Mouse (Mus musculus) heart, embryonic 14.5 days (tissue): ENCODE results near the gene Esrrg. TPM values are rescaled to one million over a fixed set of nuclear protein-coding genes. Genes with fewer than 3 reads are reported as not detected.
A peak's percentile ranks its signal among the peaks of the same experiment; 100 is the strongest.

Experiments used
- ATAC-seq: fragments of 200-750 bp; cut with Nextera tagmentation; 2 replicates; pipeline ENCODE4 v1.8.0; 2017; ENCODE audit warnings: low read depth, moderate TSS enrichment; ENCODE audit not compliant: insufficient number of reproducible peaks, insufficient read depth, low FRiP score
- H3K27ac ChIP-seq, 2 experiments: fragments of 200-500 bp in 1 of 2; fragments of 300-500 bp in 1 of 2; sonication (generic) in 1 of 2; replicated peaks in 1 of 2; 2 replicates each; pipeline ENCODE4 v1.5.1; 2012 to 2014; ENCODE audit warnings: low read depth in 2 of 2, low read length in 2 of 2, control low read depth in 1 of 2, mild to moderate bottlenecking in 1 of 2, mixed read lengths in 1 of 2; ENCODE audit not compliant: control insufficient read depth in 1 of 2, insufficient read depth in 1 of 2
- H3K27me3 ChIP-seq: fragments of 300-500 bp; sonication (generic); 2 replicates; pipeline ENCODE4 v1.6.1; 2014; ENCODE audit warnings: mild to moderate bottlenecking, low read length, control low read depth; ENCODE audit not compliant: control insufficient read depth, insufficient read depth
- H3K36me3 ChIP-seq: fragments of 300-500 bp; sonication (generic); 2 replicates; pipeline ENCODE4 v1.6.1; 2014; ENCODE audit warnings: mild to moderate bottlenecking, control low read depth, low read length, mixed read lengths; ENCODE audit not compliant: control insufficient read depth, insufficient read depth
- H3K4me1 ChIP-seq, 2 experiments: fragments of 200-500 bp in 1 of 2; fragments of 300-500 bp in 1 of 2; sonication (generic) in 1 of 2; 2 replicates each; pipeline ENCODE4 v1.6.1; 2012 to 2014; ENCODE audit warnings: low read length in 2 of 2, control low read depth in 1 of 2, mixed read lengths in 1 of 2; ENCODE audit not compliant: control insufficient read depth in 2 of 2, insufficient read depth in 2 of 2
- H3K4me2 ChIP-seq: fragments of 300-500 bp; sonication (generic); 2 replicates; pipeline ENCODE4 v1.6.1; 2014; ENCODE audit warnings: mild to moderate bottlenecking, low read length
- H3K4me3 ChIP-seq, 2 experiments: fragments of 200-500 bp in 1 of 2; fragments of 300-500 bp in 1 of 2; sonication (generic) in 1 of 2; 2 replicates each; pipeline ENCODE4 v1.5.1; 2012 to 2014; ENCODE audit warnings: low read length in 2 of 2, mild to moderate bottlenecking in 2 of 2, control low read depth in 1 of 2, low read depth in 1 of 2, moderate library complexity in 1 of 2; ENCODE audit not compliant: control insufficient read depth in 1 of 2, insufficient read depth in 1 of 2
- H3K9ac ChIP-seq: fragments of 300-500 bp; sonication (generic); 2 replicates; pipeline ENCODE4 v1.6.1; 2014; ENCODE audit warnings: mild to moderate bottlenecking, low read length
- H3K9me3 ChIP-seq: fragments of 300-500 bp; sonication (generic); 2 replicates; pipeline ENCODE4 v1.6.1; 2016; ENCODE audit warnings: low read length, control low read depth; ENCODE audit not compliant: control insufficient read depth
- WGBS: fragments of 180-500 bp; shearing (Covaris S2); extraction: QIAGEN DNeasy Blood & Tissue Kit; methylation state at CpG from one replicate; pipeline ENCODE4 v1.1.7; 2014; 5-methylcytosine and 5-hydroxymethylcytosine counted together
- polyA plus RNA-seq: library from polyadenylated mRNA; unstranded; fragments of >200 nt; fragmentation: Nextera tagmentation; extraction: Ambion mirVana; gene quantifications from 2 replicates; pipeline ENCODE4 v1.2.1, GENCODE M21; 2014

The Esrrg gene
- polyA plus RNA-seq, 1 experiment from 2014 or later = 31.2 TPM

DNA sequence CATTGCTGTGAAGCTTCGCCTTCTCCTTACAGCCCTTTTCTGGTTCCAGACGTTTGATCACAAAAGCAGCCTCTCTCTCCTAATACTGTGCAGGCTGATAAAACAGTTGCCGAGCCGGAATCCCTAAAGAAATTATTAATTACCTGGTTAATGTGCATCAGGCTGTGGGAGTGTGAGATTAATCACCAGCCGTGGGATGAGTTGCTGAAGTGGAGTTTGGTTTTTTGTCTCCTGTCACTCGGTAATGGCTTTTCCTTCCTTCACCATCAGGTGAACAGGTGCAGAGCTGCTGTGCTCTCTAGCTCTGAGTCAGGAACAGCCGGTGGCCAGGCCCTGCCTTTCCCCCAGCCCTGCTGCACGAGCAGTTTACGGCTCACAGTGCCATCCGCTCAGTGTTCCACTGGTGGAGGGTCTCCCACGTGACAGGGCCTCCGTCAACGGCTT is 212.8 kb downstream of the Esrrg start:
- Histone ChIP-seq H3K9ac (no peak overlapping the region), H3K4me1 (peaks cover 2 to 9% of the 10 kb centered on the region in 2 experiments; a peak in 2 of 4 replicates), H3K4me2 (no peak overlapping the region), H3K9me3 (no peaks in the 10 kb centered on the region), H3K27ac (no peak overlapping the region), H3K36me3 (no peaks in the 10 kb centered on the region), H3K4me3 (no peak overlapping the region), H3K27me3 (no peaks in the 10 kb centered on the region)
- WGBS = 73% methylated on average over 13 of the region's 13 CpGs
- ATAC-seq = no peak

DNA sequence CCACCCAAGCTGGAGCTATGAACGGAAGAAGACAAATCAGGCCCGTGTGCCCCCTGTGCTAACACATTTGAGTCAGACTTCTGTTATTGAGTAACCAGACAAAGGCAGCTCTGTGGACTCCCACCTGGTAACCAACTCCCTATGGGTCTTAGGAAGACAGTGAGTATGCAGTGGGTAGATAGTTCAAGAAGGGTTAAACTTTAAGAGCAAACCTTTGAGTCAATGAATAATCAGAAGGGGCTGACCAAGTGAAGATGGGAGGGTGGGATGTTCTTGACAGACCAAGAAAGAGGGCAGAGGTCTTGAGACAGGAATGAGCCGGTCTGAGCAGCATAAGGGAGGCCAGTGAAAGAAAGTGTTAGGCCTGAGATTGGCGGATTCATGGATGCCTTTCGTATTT is 214.8 kb downstream of the Esrrg start:
- no peak for ATAC-seq
- Histone ChIP-seq H3K27ac (no peak overlapping the region), H3K27me3 (no peaks in the 10 kb centered on the region), H3K4me2 (no peak overlapping the region), H3K9me3 (no peaks in the 10 kb centered on the region), H3K9ac (no peak overlapping the region), H3K4me1 (peaks cover 5 to 20% of the 10 kb centered on the region in 2 experiments), H3K36me3 (no peaks in the 10 kb centered on the region), H3K4me3 (no peak overlapping the region)
- WGBS = 81% methylated on average over 5 of the region's 5 CpGs

- Histone ChIP-seq H3K27me3 (no peaks in the 10 kb centered on the region), H3K4me3 (no peak overlapping the region), H3K4me2 (no peak overlapping the region), H3K36me3 (no peaks in the 10 kb centered on the region), H3K27ac (peak overlapping the region; percentile 45 to 46; a peak in 3 of 4 replicates), H3K9me3 (no peaks in the 10 kb centered on the region), H3K9ac (no peak overlapping the region), H3K4me1 (peaks cover 5 to 20% of the 10 kb centered on the region in 2 experiments)
- ATAC-seq = no peak
- 72% methylated on average over 9 of the region's 9 CpGs for WGBS
These were observed 217.0 kb downstream of the Esrrg start for GRCm38 (mm10) chr1:187825421-187826097.

DNA sequence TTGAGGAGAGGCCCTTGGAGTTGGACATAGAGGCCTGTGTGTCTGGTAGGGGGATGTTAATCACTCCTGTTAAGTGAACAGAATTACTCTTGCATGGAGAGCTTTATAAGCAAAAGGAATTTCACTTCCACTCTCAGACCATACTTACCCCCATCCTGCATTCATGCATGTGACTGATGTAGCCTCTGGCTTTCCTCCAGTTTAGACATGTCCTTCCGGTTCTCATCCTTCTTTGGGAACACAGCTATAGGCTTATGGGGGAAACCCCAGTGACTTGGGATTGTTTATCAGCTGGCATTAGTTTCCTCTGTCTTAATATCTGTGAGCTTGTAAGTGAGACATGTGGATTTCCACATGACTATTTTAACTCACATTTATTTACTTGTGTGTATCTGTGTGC is 217.5 kb downstream of the Esrrg start:
- Histone ChIP-seq H3K27ac (peak overlapping the region; percentile 45 to 46; a peak in 3 of 4 replicates), H3K4me1 (peaks cover 5 to 20% of the 10 kb centered on the region in 2 experiments), H3K9me3 (no peaks in the 10 kb centered on the region), H3K4me2 (no peak overlapping the region), H3K27me3 (no peaks in the 10 kb centered on the region), H3K36me3 (no peaks in the 10 kb centered on the region), H3K9ac (no peak overlapping the region), H3K4me3 (no peak overlapping the region)
- WGBS = 20% methylated on average over 1 of the region's 1 CpGs
- ATAC-seq = no peak

DNA sequence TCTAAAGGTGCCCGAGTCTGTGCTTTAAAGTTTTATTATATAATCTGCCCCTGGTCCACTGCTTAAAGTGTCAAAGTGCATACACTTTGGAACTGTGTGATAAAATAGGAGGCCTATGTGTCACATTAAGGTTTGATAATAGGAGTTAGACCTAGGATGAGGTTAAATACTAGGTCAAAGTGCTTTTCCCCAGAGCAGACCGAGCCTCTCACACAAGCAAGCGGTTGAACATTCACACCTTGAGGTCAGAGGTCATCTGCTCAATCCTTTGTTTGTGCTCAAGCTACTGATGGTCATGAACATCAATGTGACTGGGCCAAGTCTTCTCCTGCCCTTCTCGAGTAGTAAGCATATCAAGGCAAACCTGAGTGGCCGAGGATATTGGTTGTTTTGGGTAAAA is 218.3 kb downstream of the Esrrg start:
- no peak overlapping the region for H3K4me3 ChIP-seq
- H3K9me3 ChIP-seq = no peaks in the 10 kb centered on the region
- no peak overlapping the region for H3K9ac ChIP-seq
- H3K4me2 ChIP-seq = no peak overlapping the region
- peaks cover 5 to 20% of the 10 kb centered on the region in 2 experiments for H3K4me1 ChIP-seq
- H3K36me3 ChIP-seq = no peaks in the 10 kb centered on the region
- H3K27ac ChIP-seq = no peak overlapping the region
- H3K27me3 ChIP-seq = no peaks in the 10 kb centered on the region
- WGBS = 79% methylated on average over 5 of the region's 5 CpGs
- ATAC-seq = no peak

DNA sequence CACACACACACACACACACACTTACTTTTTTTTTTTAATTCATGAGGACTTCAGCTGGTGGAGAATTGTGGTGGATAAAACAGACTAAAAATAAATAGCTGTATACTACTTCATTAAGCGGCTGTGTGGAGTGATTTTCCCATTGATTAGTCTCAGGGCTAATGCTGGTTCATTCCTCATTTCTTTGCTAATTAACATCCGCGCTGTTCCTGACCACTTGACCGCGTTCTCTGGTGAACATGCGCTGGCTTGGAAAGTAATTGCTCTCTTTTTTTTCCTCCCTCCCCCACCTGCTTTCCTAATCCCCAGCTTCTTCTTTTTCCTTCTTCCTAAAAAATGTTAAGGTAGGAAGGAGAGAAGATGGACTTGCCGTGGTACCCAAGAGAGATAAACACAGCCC is 222.3 kb downstream of the Esrrg start:
- H3K27me3 ChIP-seq = no peaks in the 10 kb centered on the region
- H3K4me1 ChIP-seq = peaks cover 5 to 25% of the 10 kb centered on the region in 2 experiments
- no peak for ATAC-seq
- H3K4me2 ChIP-seq = no peak overlapping the region
- H3K9ac ChIP-seq = no peak overlapping the region
- H3K36me3 ChIP-seq = no peaks in the 10 kb centered on the region
- H3K9me3 ChIP-seq = peaks cover 3% of the 10 kb centered on the region; the same call in 1 of the 2 replicates
- WGBS = 89% methylated on average over 7 of the region's 7 CpGs
- no peak overlapping the region for H3K4me3 ChIP-seq
- no peak overlapping the region for H3K27ac ChIP-seq

DNA sequence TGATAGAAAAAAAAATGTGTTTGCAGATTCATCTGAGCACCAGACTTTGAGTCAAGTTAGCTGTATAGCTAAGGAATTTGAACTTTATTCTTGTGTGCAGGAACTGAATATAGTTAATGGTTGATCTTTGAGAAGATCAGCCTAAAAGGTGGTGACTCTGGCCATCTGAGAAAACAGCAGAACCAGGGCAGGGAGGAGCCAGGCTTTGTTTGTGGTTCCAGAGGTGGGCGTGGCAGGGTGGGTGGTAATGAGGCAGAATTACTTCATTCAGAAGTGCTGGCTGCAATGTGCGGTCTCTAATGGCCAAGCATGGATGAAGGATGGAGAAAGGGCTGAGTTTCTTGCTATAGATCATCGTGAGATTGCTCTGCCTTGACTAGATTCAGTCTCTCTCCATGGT is 224.3 kb downstream of the Esrrg start:
- H3K4me3 ChIP-seq = no peak overlapping the region
- H3K27me3 ChIP-seq = no peaks in the 10 kb centered on the region
- peaks cover 5 to 21% of the 10 kb centered on the region in 2 experiments for H3K4me1 ChIP-seq
- H3K9me3 ChIP-seq = peaks cover 3% of the 10 kb centered on the region; the same call in 1 of the 2 replicates
- no peaks in the 10 kb centered on the region for H3K36me3 ChIP-seq
- H3K9ac ChIP-seq = no peak overlapping the region
- WGBS = 79% methylated on average over 3 of the region's 3 CpGs
- no peak for ATAC-seq
- no peak overlapping the region for H3K27ac ChIP-seq
- H3K4me2 ChIP-seq = no peak overlapping the region

DNA sequence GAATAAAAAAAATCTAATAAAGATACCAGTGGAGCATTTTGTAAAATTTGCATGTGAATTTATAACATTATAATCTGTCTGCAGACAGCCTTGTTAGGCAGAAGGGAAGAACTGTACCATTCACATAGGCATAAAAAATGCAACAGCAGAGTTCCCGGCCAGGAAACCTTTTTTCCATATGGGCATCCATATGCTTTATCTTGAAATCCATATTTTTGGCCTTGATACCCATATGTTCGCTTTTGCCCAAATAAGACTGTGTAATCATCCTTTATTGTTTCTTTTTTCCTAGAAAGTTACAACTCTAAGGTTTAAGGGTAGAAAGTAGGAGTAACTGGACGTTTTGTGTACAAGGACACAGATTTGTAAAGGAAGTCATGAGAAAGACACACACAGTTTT is 226.0 kb downstream of the Esrrg start:
- H3K27ac ChIP-seq = no peak overlapping the region
- H3K27me3 ChIP-seq = no peaks in the 10 kb centered on the region
- peaks cover 3% of the 10 kb centered on the region; the same call in 1 of the 2 replicates for H3K9me3 ChIP-seq
- no peak overlapping the region for H3K4me3 ChIP-seq
- H3K9ac ChIP-seq = no peak overlapping the region
- no peaks in the 10 kb centered on the region for H3K36me3 ChIP-seq
- H3K4me1 ChIP-seq = peaks cover 5 to 20% of the 10 kb centered on the region in 2 experiments
- H3K4me2 ChIP-seq = no peak overlapping the region
- WGBS = 91% methylated on average over 3 of the region's 3 CpGs
- ATAC-seq = no peak
